Mouse (Mus musculus): ENCODE results near the gene Lrrc55.

GRCm38 (mm10) chr2:85132204-85132603 is 64.8 kb downstream of the Lrrc55 start:
- TF ChIP-seq CTCF (IDR thresholded peaks at IDR 0.05; ENCODE audit: low read depth) (no peak), EP300 (IDR thresholded peaks at IDR 0.05; ENCODE audit: low read depth) (no peak)

Measured in liver, postnatal 0 days (tissue).